ENCODE assay signal across 21 mouse cellular contexts in genomic region chr11:75465051-75465450, GRCm38 (mm10). TPM values are rescaled to one million over a fixed set of nuclear protein-coding genes. Genes with fewer than 3 reads are reported as not detected.
"Had no signal": no experiment of that assay in that cellular context is flagged by ENCODE, and none has a peak within 500 bp of the region (broad histone marks: within the 10 kb centered on the region; RNA-seq: fewer than 3 reads in every experiment).

No protein-coding gene starts in this region.

- H3K27me3 ChIP-seq: kidney, embryonic 15.5 days; limb, embryonic 12.5 days; limb, embryonic 15.5 days; lung, embryonic 15.5 days; neural tube, embryonic 13.5 days had no signal

- H3K9me3 ChIP-seq: kidney, embryonic 15.5 days; limb, embryonic 12.5 days; limb, embryonic 15.5 days; lung, embryonic 15.5 days; midbrain, embryonic 12.5 days; midbrain, embryonic 15.5 days; neural tube, embryonic 13.5 days had no signal

- ATAC-seq: midbrain, embryonic 15.5 days had no signal

- DNase-seq: kidney, adult 11 months; kidney, adult 8-10 months; kidney, postnatal 10 days; kidney, postnatal 36 days; layer of hippocampus, postnatal 36 days; left cerebral cortex, postnatal 4 days; lung, adult 18-20 months; lung, postnatal 10 days; lung, postnatal 36 days; thymus, adult 18-20 months; thymus, postnatal 36 days had no signal

- H3K4me2 ChIP-seq: kidney, embryonic 15.5 days; limb, embryonic 12.5 days; limb, embryonic 15.5 days; lung, embryonic 15.5 days; midbrain, embryonic 12.5 days; midbrain, embryonic 15.5 days; neural tube, embryonic 13.5 days had no signal

- H3K27ac ChIP-seq: kidney, embryonic 15.5 days; left cerebral cortex, adult 2 months; limb, embryonic 12.5 days; limb, embryonic 15.5 days; lung, embryonic 15.5 days; midbrain, embryonic 12.5 days; midbrain, embryonic 15.5 days; neural tube, embryonic 13.5 days had no signal

- H3K9ac ChIP-seq: kidney, embryonic 15.5 days; limb, embryonic 12.5 days; limb, embryonic 15.5 days; lung, embryonic 15.5 days; midbrain, embryonic 12.5 days; midbrain, embryonic 15.5 days; neural tube, embryonic 13.5 days had no signal

- H3K4me3 ChIP-seq: kidney, embryonic 15.5 days; left cerebral cortex, adult 2 months; limb, embryonic 12.5 days; limb, embryonic 15.5 days; lung, embryonic 15.5 days; midbrain, embryonic 12.5 days; midbrain, embryonic 15.5 days; neural tube, embryonic 13.5 days had no signal

RNA-seq across cellular contexts. Expression of gene Serpinf2, which starts 25.7 kb away (rescaled TPM):
- total RNA-seq: left cerebral cortex, postnatal 10 days had no signal
- polyA plus RNA-seq: midbrain, embryonic 12.5 days; midbrain, embryonic 15.5 days had no signal

RNA-seq across cellular contexts. Expression of gene Serpinf1, which starts 42.5 kb away (rescaled TPM):
- total RNA-seq: neutrophil, adult 5-6 weeks had no signal
